8 mouse cellular contexts compared by ENCODE assay signal in genomic region chr2:75658727-75659628, GRCm38 (mm10). TPM values are rescaled to one million over a fixed set of nuclear protein-coding genes. Genes with fewer than 3 reads are reported as not detected.
DNase-seq lines count a peak whose midpoint lies in the region; ATAC-seq and TF ChIP-seq lines count a peak whose summit lies in the region.

Hnrnpa3 (plus strand) TSS chr2:75659261.

- no peaks in the 10 kb centered on the region for H3K27me3 ChIP-seq in MEL (ENCODE audit: control insufficient read depth in 1 of 2, insufficient read depth in 2 of 2, low read length in 2 of 2)
- H3K27me3 ChIP-seq in cerebellum, adult 2 months (ENCODE audit: control insufficient read depth, insufficient read depth, low read length) = no peaks in the 10 kb centered on the region
- H3K27me3 ChIP-seq in forebrain, postnatal 0 days (ENCODE audit: insufficient read depth, low read length) = no peaks in the 10 kb centered on the region
- no peaks in the 10 kb centered on the region for H3K27me3 ChIP-seq in lung, embryonic 16.5 days (ENCODE audit: control insufficient read depth, insufficient read depth, low read depth, low read length)

- no peak for TF ChIP-seq CTCF in MEL (IDR thresholded peaks at IDR 0.05 in 2 of 3, conservative IDR thresholded peaks at IDR 0.05 in 1 of 3; ENCODE audit: control insufficient read depth in 1 of 3, insufficient read depth in 1 of 3, low read depth in 2 of 3, low read length in 3 of 3, poor library complexity in 1 of 3, severe bottlenecking in 1 of 3)
- TF ChIP-seq CTCF in cerebellum, adult 2 months (IDR thresholded peaks at IDR 0.05; ENCODE audit: borderline replicate concordance, insufficient read depth, low read depth, low read length) = no peak
- TF ChIP-seq CTCF in forebrain, postnatal 0 days (IDR thresholded peaks at IDR 0.05; ENCODE audit: low read depth) = peak; percentile 26; the same call in 1 of the 2 replicates

- H3K9me3 ChIP-seq in MEL (replicated peaks; ENCODE audit: insufficient read depth, low read length) = no peaks in the 10 kb centered on the region
- no peaks in the 10 kb centered on the region for H3K9me3 ChIP-seq in forebrain, postnatal 0 days (ENCODE audit: low read length)
- H3K9me3 ChIP-seq in lung, embryonic 16.5 days (ENCODE audit: control insufficient read depth, low read length) = no peaks in the 10 kb centered on the region

- peaks cover 46% of the 10 kb centered on the region for H3K79me2 ChIP-seq in MEL (ENCODE audit: control insufficient read depth, insufficient read depth, low read length, poor library complexity)

- DNase-seq in MEL (ENCODE audit: low read depth, low spot score) = peak; percentile 98
- DNase-seq in cerebellum, adult 2 months = peak; percentile 98 to 99
- DNase-seq in forebrain, postnatal 0 days = peak; percentile 100
- DNase-seq in heart, postnatal 4 days = peak; percentile 99
- DNase-seq in layer of hippocampus, adult 9-10 months (ENCODE audit: low spot score) = peak; percentile 96
- DNase-seq in ovary, postnatal 10 days (ENCODE audit: low spot score) = peak; percentile 96
- DNase-seq in thymus, postnatal 10 days (ENCODE audit: low spot score in 2 of 2) = peak; percentile 98

- H3K36me3 ChIP-seq in MEL (ENCODE audit: control insufficient read depth in 1 of 2, insufficient read depth in 2 of 2, low read length in 2 of 2) = peaks cover 24 to 38% of the 10 kb centered on the region in 2 experiments
- H3K36me3 ChIP-seq in forebrain, postnatal 0 days (ENCODE audit: insufficient read depth) = peaks cover 13% of the 10 kb centered on the region
- H3K36me3 ChIP-seq in lung, embryonic 16.5 days (ENCODE audit: control insufficient read depth, insufficient read depth, low read length) = peaks cover 17% of the 10 kb centered on the region

- H3K9ac ChIP-seq in MEL (ENCODE audit: control insufficient read depth, low read depth, low read length, poor library complexity, severe bottlenecking) = peak within 1 kb of the TSS; percentile 100
- peak within 1 kb of the TSS; percentile 98 for H3K9ac ChIP-seq in forebrain, postnatal 0 days
- peak within 1 kb of the TSS; percentile 99 for H3K9ac ChIP-seq in lung, embryonic 16.5 days (ENCODE audit: low read length)

- ATAC-seq in forebrain, postnatal 0 days = peak; percentile 96
- peak; percentile 96 for ATAC-seq in lung, embryonic 16.5 days (ENCODE audit: low read depth)

- peaks cover 3 to 15% of the 10 kb centered on the region in 2 experiments; a peak in 3 of 4 replicates for H3K4me1 ChIP-seq in MEL (ENCODE audit: control insufficient read depth in 1 of 2, insufficient read depth in 2 of 2, low read length in 2 of 2)
- no peaks in the 10 kb centered on the region for H3K4me1 ChIP-seq in cerebellum, adult 2 months (ENCODE audit: control insufficient read depth, insufficient read depth, low read length)
- H3K4me1 ChIP-seq in forebrain, postnatal 0 days (ENCODE audit: insufficient read depth) = peaks cover 15% of the 10 kb centered on the region
- peaks cover 14% of the 10 kb centered on the region for H3K4me1 ChIP-seq in lung, embryonic 16.5 days (replicated peaks; ENCODE audit: control insufficient read depth, insufficient read depth, low read length)

- peak; percentile 76 to 80; a peak in 3 of 4 replicates for TF ChIP-seq POLR2A in MEL (IDR thresholded peaks at IDR 0.05; ENCODE audit: control insufficient read depth in 1 of 2, insufficient read depth in 1 of 2, low read depth in 1 of 2, low read length in 2 of 2, poor library complexity in 1 of 2)
- TF ChIP-seq POLR2A in cerebellum, adult 2 months (IDR thresholded peaks at IDR 0.05; ENCODE audit: borderline replicate concordance, insufficient read depth, low read length) = peak; percentile 79; the same call in 1 of the 2 replicates

- H3K27ac ChIP-seq in MEL (ENCODE audit: control insufficient read depth, low read depth, low read length) = peak within 1 kb of the TSS; percentile 98
- H3K27ac ChIP-seq in cerebellum, adult 2 months (ENCODE audit: insufficient read depth, low read length) = peak within 1 kb of the TSS; percentile 93
- H3K27ac ChIP-seq in forebrain, postnatal 0 days (ENCODE audit: low read depth, low read length) = peak within 1 kb of the TSS; percentile 100
- peak within 1 kb of the TSS; percentile 98 for H3K27ac ChIP-seq in lung, embryonic 16.5 days (ENCODE audit: low read length)

- H3K4me3 ChIP-seq in MEL (ENCODE audit: control insufficient read depth in 1 of 2, insufficient read depth in 1 of 2, low read depth in 2 of 2, low read length in 2 of 2) = peak within 1 kb of the TSS; percentile 84 to 99
- H3K4me3 ChIP-seq in cerebellum, adult 2 months (replicated peaks; ENCODE audit: insufficient read depth, low read depth, low read length) = peak within 1 kb of the TSS; percentile 89
- H3K4me3 ChIP-seq in forebrain, postnatal 0 days (ENCODE audit: low read depth, low read length) = peak within 1 kb of the TSS; percentile 98
- H3K4me3 ChIP-seq in lung, embryonic 16.5 days (ENCODE audit: low read length) = peak within 1 kb of the TSS; percentile 98

- no peak for TF ChIP-seq RAD21 in MEL (IDR thresholded peaks at IDR 0.05; ENCODE audit: low read depth, low read length)

- WGBS in cerebellum, adult 2 months = under 1% methylated on average over 88 of the region's 102 CpGs
- WGBS in forebrain, postnatal 0 days = 2% methylated on average over 84 of the region's 102 CpGs
- 0% methylated on average over 70 of the region's 102 CpGs for WGBS in lung, embryonic 16.5 days

- TF ChIP-seq EP300 in MEL (IDR thresholded peaks at IDR 0.05; ENCODE audit: low read depth in 1 of 2, low read length in 2 of 2) = no peak

- H3K4me2 ChIP-seq in forebrain, postnatal 0 days (ENCODE audit: low read depth) = peak within 1 kb of the TSS; percentile 73
- peak within 1 kb of the TSS; percentile 96 for H3K4me2 ChIP-seq in lung, embryonic 16.5 days (ENCODE audit: low read depth, low read length)

TF ChIP-seq in MEL, 35 proteins besides CTCF, POLR2A, EP300 and RAD21 (continues in another document):
- peak; percentile 90 for TF ChIP-seq USF1 (IDR thresholded peaks at IDR 0.05; ENCODE audit: low read depth, low read length)
- peak; percentile 76; the same call in 1 of the 2 replicates for TF ChIP-seq TBP (IDR thresholded peaks at IDR 0.05; ENCODE audit: low read depth, low read length)
- TF ChIP-seq NRF1 (IDR thresholded peaks at IDR 0.05; ENCODE audit: insufficient read depth, low read depth, low read length, poor library complexity, severe bottlenecking) = peak; percentile 55
- no peak for TF ChIP-seq JUND (IDR thresholded peaks at IDR 0.05; ENCODE audit: low read depth, low read length)
- no peak for TF ChIP-seq GATA1 (IDR thresholded peaks at IDR 0.05; ENCODE audit: low read depth, low read length)
- peak; percentile 73 for TF ChIP-seq ELF1 (IDR thresholded peaks at IDR 0.05; ENCODE audit: low read depth, low read length)
- TF ChIP-seq TCF12 (IDR thresholded peaks at IDR 0.05; ENCODE audit: low read depth, low read length) = peak; percentile 60
- no peak for TF ChIP-seq ZKSCAN1 (IDR thresholded peaks at IDR 0.05; ENCODE audit: low read depth, low read length)
- TF ChIP-seq MYB (IDR thresholded peaks at IDR 0.05; ENCODE audit: low read depth, low read length) = no peak
- no peak for TF ChIP-seq MEF2A (IDR thresholded peaks at IDR 0.05; ENCODE audit: extremely low read depth, insufficient replicate concordance, low read depth, low read length, poor library complexity, severe bottlenecking)
- TF ChIP-seq RCOR1 (IDR thresholded peaks at IDR 0.05; ENCODE audit: low read depth, low read length) = no peak
- 0 out of 2 replicates have a peak, but pooled peaks have one; percentile 27 for TF ChIP-seq BHLHE40 (IDR thresholded peaks at IDR 0.05; ENCODE audit: borderline replicate concordance, low read depth, low read length)
- TF ChIP-seq USF2 (IDR thresholded peaks at IDR 0.05; ENCODE audit: borderline replicate concordance in 1 of 2, insufficient read depth in 1 of 2, low read depth in 1 of 2, low read length in 2 of 2) = peak in 1 of 2 experiments; percentile 45; a peak in 1 of 4 replicates
- TF ChIP-seq UBTF (IDR thresholded peaks at IDR 0.05; ENCODE audit: borderline replicate concordance, insufficient read depth, low read depth, low read length) = no peak
- no peak for TF ChIP-seq ZC3H11A (IDR thresholded peaks at IDR 0.05; ENCODE audit: low read depth, low read length)
- peak; percentile 73; the same call in 1 of the 2 replicates for TF ChIP-seq MXI1 (IDR thresholded peaks at IDR 0.05; ENCODE audit: low read depth, low read length)
- no peak for TF ChIP-seq SMC3 (IDR thresholded peaks at IDR 0.05; ENCODE audit: low read depth, low read length)
- TF ChIP-seq MAX (IDR thresholded peaks at IDR 0.05; ENCODE audit: low read length) = peak; percentile 33
- TF ChIP-seq TAL1 (IDR thresholded peaks at IDR 0.05; ENCODE audit: low read length) = no peak
- no peak for TF ChIP-seq POLR2AphosphoS5 (IDR thresholded peaks at IDR 0.05; ENCODE audit: borderline replicate concordance, low read depth, low read length)
- peak; percentile 73 for TF ChIP-seq HCFC1 (IDR thresholded peaks at IDR 0.05; ENCODE audit: low read depth, low read length)
- no peak for TF ChIP-seq CHD2 (IDR thresholded peaks at IDR 0.05; ENCODE audit: low read length)
- TF ChIP-seq MAFK (IDR thresholded peaks at IDR 0.05; ENCODE audit: borderline replicate concordance, low read depth, low read length) = no peak
- TF ChIP-seq ZNF384 (IDR thresholded peaks at IDR 0.05; ENCODE audit: low read depth, low read length) = no peak
- peak; percentile 61; the same call in 1 of the 2 replicates for TF ChIP-seq MAZ (IDR thresholded peaks at IDR 0.05; ENCODE audit: low read depth, low read length)
- TF ChIP-seq KAT2A (conservative IDR thresholded peaks at IDR 0.05; ENCODE audit: low read depth, low read length) = peak; percentile 45
- TF ChIP-seq POLR2AphosphoS2 (IDR thresholded peaks at IDR 0.05; ENCODE audit: low read length) = peak; percentile 94
- TF ChIP-seq E2F4 (IDR thresholded peaks at IDR 0.05; ENCODE audit: borderline replicate concordance, low read depth, low read length) = peak; percentile 89; the same call in 1 of the 2 replicates
- TF ChIP-seq NELFE (IDR thresholded peaks at IDR 0.05; ENCODE audit: low read depth, low read length) = peak; percentile 87
- peak; percentile 76; the same call in 1 of the 2 replicates for TF ChIP-seq MYC (IDR thresholded peaks at IDR 0.05; ENCODE audit: low read depth, low read length)

RNA-seq across cellular contexts. Expression of gene Hnrnpa3, which starts in this region (rescaled TPM):
- 126 and 171 TPM in 2 replicates for total RNA-seq in MEL (2012; rRNA removed)
- polyA plus RNA-seq in MEL (2012; ENCODE audit: insufficient read depth in 1 of 2, insufficient read length in 2 of 2, low read depth in 1 of 2, low replicate concordance in 2 of 2, missing spikeins in 1 of 2) = 100 to 1,000 TPM; 342 to 437 TPM
- 252 and 264 TPM in 2 replicates for polyA plus RNA-seq in cerebellum, adult 2 months (2012; rRNA removed)
- total RNA-seq in forebrain, postnatal 0 days (2014; rRNA removed) = 85.7 and 107 TPM in 2 replicates
- polyA plus RNA-seq in forebrain, postnatal 0 days (2015; fragmentation: Nextera tagmentation; extraction: Ambion mirVana) = 101 and 132 TPM in 2 replicates
- total RNA-seq in heart, postnatal 4 days (2021) = 100 to 1,000 TPM; 504 to 509 TPM
- 298 and 346 TPM in 2 replicates for polyA plus RNA-seq in lung, embryonic 16.5 days (2015; fragmentation: Nextera tagmentation; extraction: Ambion mirVana)

Comparison
In these comparisons a context has a peak if more than half of its experiments do, and no peak if none do; other contexts are left out.
1. Peak in every context shown above with its lines: DNase-seq, ATAC-seq, H3K4me3 ChIP-seq and H3K27ac ChIP-seq.